ENCODE assay signal across 7 mouse cellular contexts in the genomic region with DNA sequence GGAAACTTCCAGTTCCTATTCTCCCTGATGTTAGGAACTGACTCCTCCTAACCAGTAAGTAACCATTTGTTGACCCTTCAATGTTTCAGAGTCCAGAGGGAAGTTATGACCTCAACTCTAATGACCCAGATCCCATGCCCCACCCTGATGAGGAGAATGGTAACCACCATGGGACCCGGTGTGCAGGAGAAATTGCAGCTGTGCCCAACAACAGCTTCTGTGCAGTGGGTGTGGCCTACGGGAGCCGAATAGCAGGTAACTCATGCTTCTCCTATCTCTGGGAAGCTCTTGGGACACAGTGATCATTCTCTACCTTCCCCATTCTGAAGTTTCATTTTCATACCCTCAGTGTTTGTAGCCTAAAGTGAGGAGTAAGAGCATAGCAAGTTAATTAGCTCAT.
"Had no signal": no experiment of that assay in that cellular context is flagged by ENCODE, and none has a peak within 500 bp of the region (broad histone marks: within the 10 kb centered on the region; RNA-seq: fewer than 3 reads in every experiment).

No protein-coding gene starts in this region.

- H3K4me3 ChIP-seq: neural tube, embryonic 13.5 days; neural tube, embryonic 15.5 days; stomach, embryonic 15.5 days had no signal

- DNase-seq: right cerebral cortex, adult 18-20 months; right cerebral cortex, postnatal 25 days; thymus, adult 18-20 months had no signal

- H3K4me2 ChIP-seq: neural tube, embryonic 13.5 days; neural tube, embryonic 15.5 days; stomach, embryonic 15.5 days had no signal

- H3K27ac ChIP-seq: neural tube, embryonic 13.5 days; neural tube, embryonic 15.5 days; stomach, embryonic 15.5 days; stomach, postnatal 0 days had no signal

- H3K9ac ChIP-seq: neural tube, embryonic 13.5 days; neural tube, embryonic 15.5 days; stomach, embryonic 15.5 days had no signal

- H3K27me3 ChIP-seq: neural tube, embryonic 13.5 days; neural tube, embryonic 15.5 days; stomach, embryonic 15.5 days had no signal

- H3K9me3 ChIP-seq: neural tube, embryonic 13.5 days; neural tube, embryonic 15.5 days; stomach, embryonic 15.5 days had no signal
